Mouse (Mus musculus): ENCODE data around the gene Vdr. TPM values are rescaled to one million over a fixed set of nuclear protein-coding genes. Genes with fewer than 3 reads are reported as not detected.

The Vdr gene
- polyA plus RNA-seq, 1 experiment from 2014 or later, result 1.5 TPM

- H3K9me3 ChIP-seq (replicated peaks; ENCODE audit: control insufficient read depth, low read length), result no peaks in the 10 kb centered on the region
- H3K4me2 ChIP-seq (ENCODE audit: low read depth, low read length), result no peak overlapping the region
- no peak for ATAC-seq (replicated peaks; ENCODE audit: extremely low read depth, insufficient read depth, low FRiP score)
- no peak overlapping the region for H3K4me3 ChIP-seq (ENCODE audit: low read length)
- H3K4me1 ChIP-seq (ENCODE audit: control insufficient read depth, insufficient read depth, low read length), result peaks cover 38% of the 10 kb centered on the region
- H3K27ac ChIP-seq (ENCODE audit: low read length), result no peak overlapping the region
- no peaks in the 10 kb centered on the region for H3K27me3 ChIP-seq (ENCODE audit: control insufficient read depth, insufficient read depth, low read length)
- no peak overlapping the region for H3K9ac ChIP-seq (ENCODE audit: low read length)
- peaks cover 30% of the 10 kb centered on the region for H3K36me3 ChIP-seq (ENCODE audit: control insufficient read depth, insufficient read depth)
- WGBS, result 88% methylated on average over 9 of the region's 9 CpGs
Measured at GRCm38 (mm10) chr15:97811307-97811706, 99.1 kb downstream of the Vdr start.

GRCm38 (mm10) chr15:97810399-97810798, 100.0 kb downstream of the Vdr start:
- no peak overlapping the region for H3K4me3 ChIP-seq (ENCODE audit: low read length)
- H3K27me3 ChIP-seq (ENCODE audit: control insufficient read depth, insufficient read depth, low read length), result no peaks in the 10 kb centered on the region
- 83% methylated on average over 5 of the region's 5 CpGs for WGBS
- H3K9me3 ChIP-seq (replicated peaks; ENCODE audit: control insufficient read depth, low read length), result no peaks in the 10 kb centered on the region
- H3K4me1 ChIP-seq (ENCODE audit: control insufficient read depth, insufficient read depth, low read length), result peaks cover 38% of the 10 kb centered on the region
- peaks cover 25% of the 10 kb centered on the region for H3K36me3 ChIP-seq (ENCODE audit: control insufficient read depth, insufficient read depth)
- H3K9ac ChIP-seq (ENCODE audit: low read length), result no peak overlapping the region
- H3K27ac ChIP-seq (ENCODE audit: low read length), result no peak overlapping the region
- ATAC-seq (replicated peaks; ENCODE audit: extremely low read depth, insufficient read depth, low FRiP score), result no peak
- H3K4me2 ChIP-seq (ENCODE audit: low read depth, low read length), result no peak overlapping the region

GRCm38 (mm10) chr15:97809942-97810341, 100.5 kb downstream of the Vdr start:
- H3K36me3 ChIP-seq (ENCODE audit: control insufficient read depth, insufficient read depth), result peaks cover 28% of the 10 kb centered on the region
- H3K9ac ChIP-seq (ENCODE audit: low read length), result no peak overlapping the region
- peaks cover 35% of the 10 kb centered on the region for H3K4me1 ChIP-seq (ENCODE audit: control insufficient read depth, insufficient read depth, low read length)
- H3K9me3 ChIP-seq (replicated peaks; ENCODE audit: control insufficient read depth, low read length), result no peaks in the 10 kb centered on the region
- no peaks in the 10 kb centered on the region for H3K27me3 ChIP-seq (ENCODE audit: control insufficient read depth, insufficient read depth, low read length)
- 89% methylated on average over 5 of the region's 5 CpGs for WGBS
- H3K27ac ChIP-seq (ENCODE audit: low read length), result no peak overlapping the region
- ATAC-seq (replicated peaks; ENCODE audit: extremely low read depth, insufficient read depth, low FRiP score), result no peak
- no peak overlapping the region for H3K4me2 ChIP-seq (ENCODE audit: low read depth, low read length)
- no peak overlapping the region for H3K4me3 ChIP-seq (ENCODE audit: low read length)

- Histone ChIP-seq H3K27ac (ENCODE audit: low read length) (no peak overlapping the region), H3K4me2 (ENCODE audit: low read depth, low read length) (no peak overlapping the region), H3K27me3 (ENCODE audit: control insufficient read depth, insufficient read depth, low read length) (no peaks in the 10 kb centered on the region), H3K36me3 (ENCODE audit: control insufficient read depth, insufficient read depth) (peaks cover 33% of the 10 kb centered on the region), H3K4me1 (ENCODE audit: control insufficient read depth, insufficient read depth, low read length) (peaks cover 28% of the 10 kb centered on the region), H3K4me3 (ENCODE audit: low read length) (no peak overlapping the region), H3K9ac (ENCODE audit: low read length) (no peak overlapping the region), H3K9me3 (replicated peaks; ENCODE audit: control insufficient read depth, low read length) (no peaks in the 10 kb centered on the region)
- ATAC-seq (replicated peaks; ENCODE audit: extremely low read depth, insufficient read depth, low FRiP score), result no peak
- WGBS, result 85% methylated on average over 14 of the region's 14 CpGs
Measured at GRCm38 (mm10) chr15:97809206-97809605, 101.2 kb downstream of the Vdr start.

GRCm38 (mm10) chr15:97808532-97808931, 101.9 kb downstream of the Vdr start:
- peaks cover 21% of the 10 kb centered on the region for H3K4me1 ChIP-seq (ENCODE audit: control insufficient read depth, insufficient read depth, low read length)
- H3K9me3 ChIP-seq (replicated peaks; ENCODE audit: control insufficient read depth, low read length), result no peaks in the 10 kb centered on the region
- H3K36me3 ChIP-seq (ENCODE audit: control insufficient read depth, insufficient read depth), result peaks cover 33% of the 10 kb centered on the region
- 88% methylated on average over 14 of the region's 14 CpGs for WGBS
- H3K27ac ChIP-seq (ENCODE audit: low read length), result no peak overlapping the region
- ATAC-seq (replicated peaks; ENCODE audit: extremely low read depth, insufficient read depth, low FRiP score), result no peak
- no peak overlapping the region for H3K4me2 ChIP-seq (ENCODE audit: low read depth, low read length)
- H3K27me3 ChIP-seq (ENCODE audit: control insufficient read depth, insufficient read depth, low read length), result no peaks in the 10 kb centered on the region
- H3K4me3 ChIP-seq (ENCODE audit: low read length), result no peak overlapping the region
- no peak overlapping the region for H3K9ac ChIP-seq (ENCODE audit: low read length)

GRCm38 (mm10) chr15:97807867-97808266, 102.6 kb downstream of the Vdr start:
- H3K4me3 ChIP-seq (ENCODE audit: low read length), result no peak overlapping the region
- no peaks in the 10 kb centered on the region for H3K9me3 ChIP-seq (replicated peaks; ENCODE audit: control insufficient read depth, low read length)
- 72% methylated on average over 12 of the region's 12 CpGs for WGBS
- no peak for ATAC-seq (replicated peaks; ENCODE audit: extremely low read depth, insufficient read depth, low FRiP score)
- peaks cover 33% of the 10 kb centered on the region for H3K36me3 ChIP-seq (ENCODE audit: control insufficient read depth, insufficient read depth)
- no peak overlapping the region for H3K27ac ChIP-seq (ENCODE audit: low read length)
- no peaks in the 10 kb centered on the region for H3K27me3 ChIP-seq (ENCODE audit: control insufficient read depth, insufficient read depth, low read length)
- H3K4me1 ChIP-seq (ENCODE audit: control insufficient read depth, insufficient read depth, low read length), result peaks cover 14% of the 10 kb centered on the region
- H3K4me2 ChIP-seq (ENCODE audit: low read depth, low read length), result no peak overlapping the region
- H3K9ac ChIP-seq (ENCODE audit: low read length), result no peak overlapping the region

Other genes starting within 250 kb of the Vdr start
- gene Rpap3, start 204.8 kb downstream of the Vdr start, polyA plus RNA-seq (2015; fragmentation: Nextera tagmentation; extraction: Ambion mirVana), result 18.1 and 22.9 TPM in 2 replicates
- 2.8 and 9.6 TPM in 2 replicates for gene Endou, start 179.3 kb downstream of the Vdr start, polyA plus RNA-seq (2015; fragmentation: Nextera tagmentation; extraction: Ambion mirVana)
- 26.3 and 28.7 TPM in 2 replicates for gene Rapgef3, start 142.7 kb downstream of the Vdr start, polyA plus RNA-seq (2015; fragmentation: Nextera tagmentation; extraction: Ambion mirVana)
- gene Slc48a1, start 132.1 kb downstream of the Vdr start, polyA plus RNA-seq (2015; fragmentation: Nextera tagmentation; extraction: Ambion mirVana), result 71.0 and 76.0 TPM in 2 replicates
- 30.9 and 31.7 TPM in 2 replicates for gene Hdac7, start 66.1 kb downstream of the Vdr start, polyA plus RNA-seq (2015; fragmentation: Nextera tagmentation; extraction: Ambion mirVana)
- gene Tmem106c, start 53.6 kb upstream of the Vdr start, polyA plus RNA-seq (2015; fragmentation: Nextera tagmentation; extraction: Ambion mirVana), result 37.7 and 38.0 TPM in 2 replicates
- 7.8 and 11.8 TPM in 2 replicates for gene Col2a1, start 94.1 kb upstream of the Vdr start, polyA plus RNA-seq (2015; fragmentation: Nextera tagmentation; extraction: Ambion mirVana)
- gene Pfkm, start 182.0 kb upstream of the Vdr start, polyA plus RNA-seq (2015; fragmentation: Nextera tagmentation; extraction: Ambion mirVana), result 145 and 157 TPM in 2 replicates
- gene Senp1, start 183.1 kb upstream of the Vdr start, polyA plus RNA-seq (2015; fragmentation: Nextera tagmentation; extraction: Ambion mirVana), result 17.8 and 17.9 TPM in 2 replicates